Mouse (Mus musculus): ENCODE data around the gene Trio. TPM values are rescaled to one million over a fixed set of nuclear protein-coding genes. Genes with fewer than 3 reads are reported as not detected.

Trio gene
- 10 to 100 TPM; 35.1 to 37.2 TPM for total RNA-seq (2021)
- long read RNA-seq, experiment 1, partial matches to known transcripts, result 2 of 3 reads
- long read RNA-seq, experiment 1, other reads (novel, unspliced or antisense), result 1 of 3 reads
- long read RNA-seq, experiment 2, partial matches to known transcripts, result 4 of 6 reads
- long read RNA-seq, experiment 2, other reads (novel, unspliced or antisense), result 2 of 6 reads

DNA sequence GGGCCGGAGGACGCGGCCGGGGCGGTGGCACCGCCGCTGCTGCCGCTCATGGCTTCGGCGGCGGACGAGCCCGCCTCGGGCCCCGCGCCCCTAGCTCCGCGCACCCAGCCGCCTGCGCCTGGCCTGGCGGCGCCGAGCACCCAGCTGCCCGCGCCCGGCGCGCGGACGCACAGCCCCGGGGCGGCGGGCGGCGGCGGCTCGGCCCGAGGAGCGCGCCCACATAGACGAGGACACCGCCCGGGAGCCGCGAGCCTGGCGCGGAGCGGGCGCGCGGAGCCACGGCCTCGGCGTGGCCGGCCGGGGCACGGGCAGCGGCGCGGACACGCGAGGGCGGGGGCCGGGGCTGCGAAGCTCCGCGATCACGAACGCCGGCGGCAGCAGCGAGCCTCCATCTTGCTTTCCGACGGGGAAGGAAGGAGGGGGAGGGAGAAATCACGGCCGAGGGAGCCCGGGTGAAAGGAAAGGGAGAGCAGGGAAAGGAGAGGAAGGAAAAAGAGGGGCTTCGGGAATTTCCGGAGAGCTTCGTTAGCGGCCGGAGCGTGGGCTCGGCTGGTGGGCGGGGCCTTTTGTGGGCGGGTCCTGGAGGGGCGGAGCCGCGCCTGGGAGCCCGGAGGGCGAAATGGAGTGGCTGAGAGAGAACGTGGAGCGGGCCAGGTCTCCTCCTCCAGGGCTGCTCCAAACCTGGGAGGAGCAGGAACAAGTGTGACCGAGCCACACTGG lies at the start of gene Trio:
Gene Trio (minus strand): TSS at position 402 of the 720 bp plus-strand sequence.
- peak; percentile 98 for DNase-seq
- intact Hi-C loops (cut with DNase I; ENCODE audit: low total_unique reads), result loop anchor here (5.0 kb wide), 1 partner anchor 113 kb away; no protein-coding TSS in a partner anchor

DNA sequence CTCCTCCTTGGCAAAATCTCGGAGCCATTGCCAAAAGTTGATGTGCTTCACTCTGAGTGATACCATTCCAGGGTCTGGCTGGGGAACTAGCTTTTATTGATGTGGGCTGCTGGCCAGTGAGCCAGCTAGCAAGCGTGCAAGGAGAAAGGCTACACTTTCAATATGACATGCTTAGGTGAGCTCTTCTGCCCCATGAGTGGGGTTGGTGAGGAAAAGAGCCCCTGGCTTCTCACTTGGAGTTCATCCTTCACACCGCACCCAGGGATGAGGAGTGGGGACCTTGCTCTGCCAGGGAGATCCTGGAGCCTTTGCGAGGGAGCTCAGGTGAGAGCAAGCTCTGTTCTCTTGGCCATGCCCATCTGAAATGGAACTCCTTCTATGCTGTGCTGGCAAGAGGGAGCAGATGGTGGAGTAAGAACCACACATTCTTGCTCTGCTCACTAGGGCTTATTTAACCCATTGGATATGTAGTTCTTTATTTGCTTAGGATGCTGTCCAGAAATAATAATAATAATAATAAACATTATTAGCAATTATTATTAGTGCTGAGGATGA lies 48.8 kb upstream of the Trio start:
- DNase-seq, result no peak

DNA sequence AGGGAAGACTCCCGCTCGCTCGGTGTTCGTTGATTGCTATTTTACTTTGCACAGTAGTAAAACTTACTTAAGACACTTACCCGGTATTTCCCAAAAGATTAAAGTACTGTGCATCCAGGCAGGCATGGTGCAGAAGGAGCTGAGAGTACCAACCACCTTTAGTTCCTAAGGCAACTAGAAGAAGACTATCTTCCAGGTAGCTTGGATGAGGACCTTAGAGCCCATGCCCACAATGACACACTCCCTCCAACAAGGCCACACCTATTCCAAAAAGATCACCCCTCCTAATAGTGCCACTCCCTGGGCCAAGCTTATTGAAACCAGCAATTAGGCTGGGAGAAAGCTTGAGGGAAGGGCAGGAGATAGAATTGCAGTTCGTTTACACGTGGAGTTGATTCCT lies 46.0 kb upstream of the Trio start:
- intact Hi-C loops (cut with DNase I; ENCODE audit: low total_unique reads), result no loop called here

More for the DNA sequence above, 48.8 kb upstream of the Trio start:
- intact Hi-C loops (cut with DNase I; ENCODE audit: low total_unique reads), result no loop called here

GRCm38 (mm10) chr15:28070771-28071419 lies 45.2 kb upstream of the Trio start:
- DNase-seq, result no peak
- intact Hi-C loops (cut with DNase I; ENCODE audit: low total_unique reads), result no loop called here

More for the DNA sequence above, 46.0 kb upstream of the Trio start:
- DNase-seq, result no peak

GRCm38 (mm10) chr15:28070221-28070620 lies 44.6 kb upstream of the Trio start:
- DNase-seq, result no peak
- intact Hi-C loops (cut with DNase I; ENCODE audit: low total_unique reads), result no loop called here

- DNase-seq, result no peak
- intact Hi-C loops (cut with DNase I; ENCODE audit: low total_unique reads), result loop anchor here (10.0 kb wide), 2 partner anchors 117 to 153 kb away; no protein-coding TSS in a partner anchor
These were observed 41.7 kb upstream of the Trio start for GRCm38 (mm10) chr15:28067373-28067772.

- no peak for DNase-seq
- intact Hi-C loops (cut with DNase I; ENCODE audit: low total_unique reads), result loop anchor here (10.0 kb wide), 2 partner anchors 118 to 152 kb away; no protein-coding TSS in a partner anchor
These were observed 40.8 kb upstream of the Trio start for GRCm38 (mm10) chr15:28066468-28066867.

- no peak for DNase-seq
- intact Hi-C loops (cut with DNase I; ENCODE audit: low total_unique reads), result loop anchor here (10.0 kb wide), 2 partner anchors 119 to 151 kb away; no protein-coding TSS in a partner anchor
These were observed 39.9 kb upstream of the Trio start for GRCm38 (mm10) chr15:28065572-28065971.

DNA sequence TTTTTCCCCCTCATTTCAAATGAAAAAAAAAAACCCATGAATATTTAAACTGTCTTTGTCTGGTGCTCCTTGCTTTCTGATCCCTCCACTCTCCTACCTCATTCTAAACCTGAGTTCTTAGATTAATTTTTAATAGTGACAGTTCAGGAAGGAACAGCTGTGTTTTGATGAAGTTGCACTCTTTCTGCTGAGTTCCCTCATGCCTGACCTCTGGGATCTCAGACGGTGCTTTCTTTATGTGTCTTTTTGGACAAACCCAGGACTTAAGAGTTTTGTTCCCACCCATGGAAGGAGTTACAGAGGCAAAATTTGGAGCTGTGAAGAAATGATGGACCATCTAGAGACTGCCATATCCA lies 39.1 kb upstream of the Trio start:
- no peak for DNase-seq
- intact Hi-C loops (cut with DNase I; ENCODE audit: low total_unique reads), result loop anchor here (10.0 kb wide), 2 partner anchors 120 to 150 kb away; no protein-coding TSS in a partner anchor

GRCm38 (mm10) chr15:28064081-28064732 lies 38.6 kb upstream of the Trio start:
- intact Hi-C loops (cut with DNase I; ENCODE audit: low total_unique reads), result loop anchor here (10.0 kb wide), 2 partner anchors 121 to 149 kb away; no protein-coding TSS in a partner anchor
- DNase-seq, result no peak

DNA sequence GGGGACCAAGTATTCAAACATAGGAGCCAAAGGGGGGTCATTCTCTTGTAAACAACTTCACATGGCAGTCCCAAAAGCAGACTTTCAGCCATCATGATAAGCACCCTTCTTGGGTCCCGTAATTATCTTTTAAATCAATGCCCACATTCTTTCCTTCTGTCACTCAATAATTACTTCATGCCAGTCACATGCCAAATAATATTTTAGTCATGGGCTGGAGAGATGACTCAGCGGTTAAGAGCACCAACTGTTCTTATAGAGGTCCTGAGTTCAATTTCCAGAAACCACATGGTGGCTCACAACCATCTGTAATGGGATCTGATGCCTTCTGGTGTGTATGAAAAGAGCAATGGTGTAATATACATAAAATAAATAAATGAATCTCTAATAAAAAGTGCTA lies 37.8 kb upstream of the Trio start:
- DNase-seq, result no peak
- intact Hi-C loops (cut with DNase I; ENCODE audit: low total_unique reads), result loop anchor here (10.0 kb wide), 2 partner anchors 121 to 149 kb away; no protein-coding TSS in a partner anchor

DNA sequence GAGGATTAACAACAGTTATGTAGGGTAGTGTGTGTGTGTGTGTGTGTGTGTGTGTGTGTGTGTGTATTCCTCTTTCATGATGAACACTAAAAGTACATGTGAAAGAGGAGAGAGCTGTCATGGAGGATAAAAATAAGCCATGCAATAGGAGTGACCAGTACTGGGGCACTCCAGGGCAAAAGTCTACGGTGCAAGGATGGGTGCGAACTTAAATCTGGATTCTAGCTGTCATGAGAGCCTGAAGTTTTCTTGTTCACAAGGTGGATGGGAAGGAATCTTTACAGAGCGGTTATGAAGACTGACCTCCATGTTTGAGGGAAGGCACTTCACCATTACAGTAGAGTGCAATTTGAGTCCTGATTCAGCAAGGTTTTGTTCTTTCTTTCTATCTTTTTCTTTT lies 36.4 kb upstream of the Trio start:
- no peak for DNase-seq
- intact Hi-C loops (cut with DNase I; ENCODE audit: low total_unique reads), result loop anchor here (10.0 kb wide), 2 partner anchors 123 to 147 kb away; no protein-coding TSS in a partner anchor

DNA sequence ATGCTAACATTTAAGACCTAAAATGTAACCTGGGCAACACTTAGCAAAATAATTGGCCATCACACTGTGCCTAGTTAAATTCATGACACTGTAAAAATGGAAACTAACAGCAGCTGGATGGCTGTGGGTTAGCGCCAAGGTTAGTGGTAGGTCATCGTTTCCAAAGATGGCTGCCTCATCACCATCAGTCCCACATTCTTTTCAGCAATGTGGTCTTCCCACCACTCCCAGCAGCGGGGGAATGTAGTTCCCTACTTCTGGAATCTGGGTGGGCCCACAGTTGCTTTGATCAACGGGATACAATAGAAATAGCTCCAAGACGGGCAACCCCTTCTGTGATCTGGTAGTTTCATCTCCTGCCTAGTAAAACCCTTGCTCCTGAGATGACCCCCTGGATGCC lies 35.3 kb upstream of the Trio start:
- no peak for DNase-seq
- intact Hi-C loops (cut with DNase I; ENCODE audit: low total_unique reads), result loop anchor here (10.0 kb wide), 2 partner anchors 124 to 146 kb away; no protein-coding TSS in a partner anchor

- intact Hi-C loops (cut with DNase I; ENCODE audit: low total_unique reads), result loop anchor here (10.0 kb wide), 2 partner anchors 124 to 146 kb away; no protein-coding TSS in a partner anchor
- no peak for DNase-seq
These were observed 34.8 kb upstream of the Trio start for GRCm38 (mm10) chr15:28060423-28060822.

- no peak for DNase-seq
- intact Hi-C loops (cut with DNase I; ENCODE audit: low total_unique reads), result no loop called here
These were observed 31.9 kb upstream of the Trio start for GRCm38 (mm10) chr15:28057545-28057944.

DNA sequence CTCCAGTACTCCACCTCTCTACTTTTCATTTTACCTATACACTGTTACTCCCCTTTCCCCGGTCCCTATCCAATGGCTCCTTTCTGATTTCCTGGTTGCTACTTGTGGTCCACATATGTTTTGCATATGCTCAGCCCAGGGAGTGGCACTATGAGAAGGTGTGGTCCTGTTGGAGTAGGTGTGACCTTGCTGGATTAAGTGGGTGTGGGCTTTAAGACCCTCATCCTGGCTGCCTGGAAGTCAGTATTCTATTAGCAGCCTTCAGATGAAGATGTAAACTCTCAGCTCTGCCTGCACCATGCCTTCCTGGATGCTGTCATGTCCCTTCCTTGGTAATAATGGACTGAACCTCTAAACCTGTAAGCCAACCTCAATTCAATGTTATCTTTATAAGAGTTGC lies 29.1 kb upstream of the Trio start:
- no peak for DNase-seq

DNA sequence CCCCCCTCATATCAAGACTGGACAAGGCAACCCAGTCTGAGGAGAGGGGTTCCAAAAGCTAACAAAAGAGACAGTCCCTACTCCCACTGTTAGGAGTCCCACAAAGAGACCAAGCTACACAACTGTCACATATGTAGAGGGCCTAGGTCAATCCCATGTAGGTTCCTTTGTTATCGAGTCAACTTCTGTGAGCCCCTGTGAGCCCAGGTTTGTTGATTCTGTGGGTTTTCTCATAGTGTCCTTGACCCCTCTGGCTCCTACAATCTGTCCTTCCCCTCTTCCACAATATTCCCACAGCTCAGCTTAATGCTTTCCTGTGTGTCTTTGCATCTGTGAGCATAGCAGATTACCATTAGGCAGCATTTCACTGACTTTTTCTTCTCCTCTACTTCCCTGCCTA lies 28.5 kb upstream of the Trio start:
- DNase-seq, result no peak
- intact Hi-C loops (cut with DNase I; ENCODE audit: low total_unique reads), result no loop called here

More for the DNA sequence above, 29.1 kb upstream of the Trio start:
- intact Hi-C loops (cut with DNase I; ENCODE audit: low total_unique reads), result no loop called here

DNA sequence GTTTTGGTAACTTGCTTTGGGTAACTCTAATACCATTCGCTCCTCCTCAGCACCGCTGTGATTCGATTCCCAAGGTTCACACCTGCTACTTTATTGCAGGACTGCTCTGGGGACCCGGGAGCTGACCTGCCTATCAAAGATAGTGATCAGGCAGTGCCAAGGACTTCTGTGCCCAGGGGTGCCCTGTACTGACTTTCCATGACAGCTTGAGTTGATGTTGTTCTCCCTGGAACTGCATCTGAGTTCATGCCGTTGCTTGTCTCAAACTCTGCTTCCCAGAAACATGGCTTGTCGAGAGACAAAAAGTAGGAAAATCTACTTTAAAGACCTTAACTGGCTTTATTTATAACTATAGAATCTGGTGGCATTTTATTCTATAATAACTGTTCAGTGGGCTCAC lies 27.6 kb upstream of the Trio start:
- intact Hi-C loops (cut with DNase I; ENCODE audit: low total_unique reads), result no loop called here
- DNase-seq, result no peak

DNA sequence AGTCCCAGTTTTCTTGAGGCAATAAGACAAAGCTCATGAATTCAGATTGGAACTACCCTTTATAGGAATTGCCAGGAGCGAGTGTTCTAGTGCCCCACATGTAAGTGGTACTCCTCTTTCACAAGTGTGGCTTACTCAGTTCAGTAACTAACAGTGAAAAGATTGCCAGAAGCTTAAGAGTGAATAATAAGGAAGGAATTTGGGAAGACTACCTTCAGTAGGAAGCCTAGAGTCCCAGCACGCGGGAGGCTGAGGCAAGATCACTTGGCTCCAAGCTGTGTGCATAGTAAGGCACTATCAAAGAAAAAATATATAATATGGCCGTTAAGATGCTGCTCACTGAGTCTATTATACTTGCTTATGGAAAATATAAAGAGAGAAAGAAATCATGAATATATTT lies 26.2 kb upstream of the Trio start:
- intact Hi-C loops (cut with DNase I; ENCODE audit: low total_unique reads), result no loop called here
- no peak for DNase-seq
